Mouse (Mus musculus): ENCODE measurements around the gene Gps1. TPM values are rescaled to one million over a fixed set of nuclear protein-coding genes. Genes with fewer than 3 reads are reported as not detected.
A peak's percentile ranks its signal among the peaks of the same experiment; 100 is the strongest.

The Gps1 gene
- polyA plus RNA-seq, 1 experiment from 2014 or later: 207 TPM

GRCm38 (mm10) chr11:120812068-120812467, 28.0 kb downstream of the Gps1 start:
- no peak for ATAC-seq (ENCODE audit: insufficient number of reproducible peaks, low FRiP score, low TSS enrichment, low read depth)
- Histone ChIP-seq H3K9me3 (no peaks in the 10 kb centered on the region), H3K27me3 (no peaks in the 10 kb centered on the region), H3K9ac (no peak overlapping the region), H3K4me2 (no peak overlapping the region), H3K4me1 (no peaks in the 10 kb centered on the region), H3K4me3 (no peak overlapping the region), H3K27ac (no peak overlapping the region), H3K36me3 (peaks cover 100% of the 10 kb centered on the region)
- WGBS: 92% methylated on average over 16 of the region's 16 CpGs

- WGBS: 88% methylated on average over 6 of the region's 6 CpGs
- no peak for ATAC-seq (ENCODE audit: insufficient number of reproducible peaks, low FRiP score, low TSS enrichment, low read depth)
- H3K9ac ChIP-seq: no peak overlapping the region
Observed at GRCm38 (mm10) chr11:120817358-120817757, 33.3 kb downstream of the Gps1 start.

GRCm38 (mm10) chr11:120818251-120818650, 34.2 kb downstream of the Gps1 start:
- no peaks in the 10 kb centered on the region for H3K27me3 ChIP-seq
- no peak for ATAC-seq (ENCODE audit: insufficient number of reproducible peaks, low FRiP score, low TSS enrichment, low read depth)
- no peak overlapping the region for H3K4me3 ChIP-seq
- H3K27ac ChIP-seq: no peak overlapping the region
- H3K9ac ChIP-seq: no peak overlapping the region
- peaks cover 28% of the 10 kb centered on the region for H3K4me1 ChIP-seq
- H3K9me3 ChIP-seq: no peaks in the 10 kb centered on the region
- no peak overlapping the region for H3K4me2 ChIP-seq
- peaks cover 93% of the 10 kb centered on the region for H3K36me3 ChIP-seq
- WGBS: 95% methylated on average over 13 of the region's 13 CpGs

More at GRCm38 (mm10) chr11:120817358-120817757, 33.3 kb downstream of the Gps1 start:
- no peak overlapping the region for H3K27ac ChIP-seq
- peaks cover 99% of the 10 kb centered on the region for H3K36me3 ChIP-seq
- no peak overlapping the region for H3K4me2 ChIP-seq
- peaks cover 19% of the 10 kb centered on the region for H3K4me1 ChIP-seq
- H3K4me3 ChIP-seq: no peak overlapping the region
- no peaks in the 10 kb centered on the region for H3K9me3 ChIP-seq
- no peaks in the 10 kb centered on the region for H3K27me3 ChIP-seq

GRCm38 (mm10) chr11:120819556-120819955, 35.5 kb downstream of the Gps1 start:
- WGBS: 92% methylated on average over 6 of the region's 6 CpGs
- no peak for ATAC-seq (ENCODE audit: insufficient number of reproducible peaks, low FRiP score, low TSS enrichment, low read depth)
- Histone ChIP-seq H3K9me3 (no peaks in the 10 kb centered on the region), H3K36me3 (peaks cover 80% of the 10 kb centered on the region), H3K27me3 (no peaks in the 10 kb centered on the region), H3K9ac (no peak overlapping the region), H3K4me1 (peaks cover 28% of the 10 kb centered on the region), H3K4me3 (no peak overlapping the region), H3K4me2 (no peak overlapping the region), H3K27ac (no peak overlapping the region)

GRCm38 (mm10) chr11:120820546-120820945, 36.5 kb downstream of the Gps1 start:
- H3K4me2 ChIP-seq: no peak overlapping the region
- H3K27ac ChIP-seq: no peak overlapping the region

GRCm38 (mm10) chr11:120821076-120821922, 37.2 kb downstream of the Gps1 start:
- Histone ChIP-seq H3K4me3 (peak overlapping the region; percentile 13; the same call in 1 of the 2 replicates), H3K27me3 (no peaks in the 10 kb centered on the region), H3K9me3 (no peaks in the 10 kb centered on the region), H3K27ac (no peak overlapping the region), H3K4me2 (peak overlapping the region; percentile 77), H3K9ac (no peak overlapping the region), H3K4me1 (peaks cover 40% of the 10 kb centered on the region), H3K36me3 (peaks cover 63% of the 10 kb centered on the region)
- no peak for ATAC-seq (ENCODE audit: insufficient number of reproducible peaks, low FRiP score, low TSS enrichment, low read depth)
- 80% methylated on average over 14 of the region's 14 CpGs for WGBS

More at GRCm38 (mm10) chr11:120820546-120820945, 36.5 kb downstream of the Gps1 start:
- H3K9me3 ChIP-seq: no peaks in the 10 kb centered on the region
- H3K27me3 ChIP-seq: no peaks in the 10 kb centered on the region
- 95% methylated on average over 14 of the region's 14 CpGs for WGBS
- ATAC-seq (ENCODE audit: insufficient number of reproducible peaks, low FRiP score, low TSS enrichment, low read depth): no peak
- peaks cover 36% of the 10 kb centered on the region for H3K4me1 ChIP-seq
- H3K4me3 ChIP-seq: no peak overlapping the region
- no peak overlapping the region for H3K9ac ChIP-seq
- peaks cover 70% of the 10 kb centered on the region for H3K36me3 ChIP-seq

GRCm38 (mm10) chr11:120822321-120822720, 38.2 kb downstream of the Gps1 start:
- peak overlapping the region; percentile 91 for H3K9ac ChIP-seq
- H3K36me3 ChIP-seq: peaks cover 52% of the 10 kb centered on the region
- peaks cover 40% of the 10 kb centered on the region for H3K4me1 ChIP-seq
- no peak for ATAC-seq (ENCODE audit: insufficient number of reproducible peaks, low FRiP score, low TSS enrichment, low read depth)
- WGBS: 44% methylated on average over 4 of the region's 4 CpGs
- peak overlapping the region; percentile 17; the same call in 1 of the 2 replicates for H3K27ac ChIP-seq
- no peaks in the 10 kb centered on the region for H3K9me3 ChIP-seq
- H3K4me3 ChIP-seq: peak overlapping the region; percentile 89
- no peaks in the 10 kb centered on the region for H3K27me3 ChIP-seq
- H3K4me2 ChIP-seq: peak overlapping the region; percentile 77

GRCm38 (mm10) chr11:120822831-120823550, 38.9 kb downstream of the Gps1 start:
- peak overlapping the region; percentile 91 for H3K9ac ChIP-seq
- WGBS: under 1% methylated on average over 14 of the region's 14 CpGs
- peaks cover 46% of the 10 kb centered on the region for H3K36me3 ChIP-seq
- H3K4me1 ChIP-seq: peaks cover 40% of the 10 kb centered on the region
- H3K27me3 ChIP-seq: no peaks in the 10 kb centered on the region
- peak overlapping the region; percentile 77 for H3K4me2 ChIP-seq
- no peak for ATAC-seq (ENCODE audit: insufficient number of reproducible peaks, low FRiP score, low TSS enrichment, low read depth)
- no peaks in the 10 kb centered on the region for H3K9me3 ChIP-seq
- peak overlapping the region; percentile 98 for H3K27ac ChIP-seq
- peak overlapping the region; percentile 89 for H3K4me3 ChIP-seq

- WGBS: under 1% methylated on average over 40 of the region's 40 CpGs
Observed at GRCm38 (mm10) chr11:120823551-120823947, 39.5 kb downstream of the Gps1 start.

GRCm38 (mm10) chr11:120823956-120824786, 40.1 kb downstream of the Gps1 start, which contains the start of gene Fasn:
Fasn (minus strand) TSS chr11:120824547.
- Histone ChIP-seq H3K27me3 (no peaks in the 10 kb centered on the region), H3K9me3 (no peaks in the 10 kb centered on the region), H3K4me3 (peak within 1 kb of the TSS; percentile 89), H3K4me1 (peaks cover 40% of the 10 kb centered on the region), H3K4me2 (peak within 1 kb of the TSS; percentile 77), H3K36me3 (peaks cover 34% of the 10 kb centered on the region), H3K9ac (peak within 1 kb of the TSS; percentile 91), H3K27ac (peak within 1 kb of the TSS; percentile 98)
- WGBS: under 1% methylated on average over 81 of the region's 109 CpGs
- peak; percentile 87 for ATAC-seq (ENCODE audit: insufficient number of reproducible peaks, low FRiP score, low TSS enrichment, low read depth)

More at GRCm38 (mm10) chr11:120823551-120823947, 39.5 kb downstream of the Gps1 start:
- Histone ChIP-seq H3K9me3 (no peaks in the 10 kb centered on the region), H3K9ac (peak overlapping the region; percentile 91), H3K36me3 (peaks cover 40% of the 10 kb centered on the region), H3K4me2 (peak overlapping the region; percentile 77), H3K4me1 (peaks cover 40% of the 10 kb centered on the region), H3K4me3 (peak overlapping the region; percentile 89), H3K27ac (peak overlapping the region; percentile 98), H3K27me3 (no peaks in the 10 kb centered on the region)
- ATAC-seq (ENCODE audit: insufficient number of reproducible peaks, low FRiP score, low TSS enrichment, low read depth): peak; percentile 2

GRCm38 (mm10) chr11:120824787-120825288, 40.8 kb downstream of the Gps1 start:
- no peaks in the 10 kb centered on the region for H3K9me3 ChIP-seq
- peak overlapping the region; percentile 98 for H3K27ac ChIP-seq
- H3K4me3 ChIP-seq: peak overlapping the region; percentile 89
- peaks cover 27% of the 10 kb centered on the region for H3K36me3 ChIP-seq
- H3K4me2 ChIP-seq: peak overlapping the region; percentile 77
- 0% methylated on average over 21 of the region's 21 CpGs for WGBS
- peaks cover 40% of the 10 kb centered on the region for H3K4me1 ChIP-seq
- peak overlapping the region; percentile 49 for H3K9ac ChIP-seq
- H3K27me3 ChIP-seq: no peaks in the 10 kb centered on the region
- no peak for ATAC-seq (ENCODE audit: insufficient number of reproducible peaks, low FRiP score, low TSS enrichment, low read depth)
